Mouse (Mus musculus): Measurements from ENCODE around the gene Slc25a26. TPM values are rescaled to one million over a fixed set of nuclear protein-coding genes. Genes with fewer than 3 reads are reported as not detected.

The Slc25a26 gene
- 10.7 TPM in 2 replicates for polyA plus RNA-seq (2014; fragmentation: Nextera tagmentation; extraction: Ambion mirVana)

- Histone ChIP-seq H3K4me2 (peak within 1 kb of the TSS; percentile 85), H3K4me3 (ENCODE audit: low read depth, low read length) (peak within 1 kb of the TSS; percentile 90), H3K4me1 (ENCODE audit: control insufficient read depth, insufficient read depth, low read length) (peaks cover 5% of the 10 kb centered on the region; the same call in 1 of the 2 replicates), H3K9me3 (replicated peaks; ENCODE audit: control insufficient read depth, low read length) (no peaks in the 10 kb centered on the region), H3K9ac (ENCODE audit: low read depth, low read length) (peak within 1 kb of the TSS; percentile 90), H3K36me3 (ENCODE audit: control insufficient read depth, insufficient read depth, low read length) (no peaks in the 10 kb centered on the region), H3K27me3 (ENCODE audit: control insufficient read depth, insufficient read depth, low read length) (no peaks in the 10 kb centered on the region), H3K27ac (ENCODE audit: low read depth, low read length) (peak within 1 kb of the TSS; percentile 41; the same call in 1 of the 2 replicates)
- WGBS (ENCODE audit: insufficient replicate concordance), result under 1% methylated on average over 37 of the region's 37 CpGs
- ATAC-seq (replicated peaks; ENCODE audit: insufficient number of reproducible peaks, low FRiP score, low TSS enrichment), result peak; percentile 92
These were observed at the start of gene Slc25a26 for GRCm38 (mm10) chr6:94499897-94500623. TSS of gene Slc25a26 (plus strand) at chr6:94500331.

- WGBS (ENCODE audit: insufficient replicate concordance), result 15% methylated on average over 12 of the region's 12 CpGs
- Histone ChIP-seq H3K4me2 (peak overlapping the region; percentile 55), H3K4me3 (ENCODE audit: low read depth, low read length) (no peak overlapping the region), H3K36me3 (ENCODE audit: control insufficient read depth, insufficient read depth, low read length) (no peaks in the 10 kb centered on the region), H3K27me3 (ENCODE audit: control insufficient read depth, insufficient read depth, low read length) (no peaks in the 10 kb centered on the region), H3K27ac (ENCODE audit: low read depth, low read length) (no peak overlapping the region), H3K9ac (ENCODE audit: low read depth, low read length) (no peak overlapping the region), H3K4me1 (ENCODE audit: control insufficient read depth, insufficient read depth, low read length) (peaks cover 9% of the 10 kb centered on the region; the same call in 1 of the 2 replicates), H3K9me3 (replicated peaks; ENCODE audit: control insufficient read depth, low read length) (no peaks in the 10 kb centered on the region)
- no peak for ATAC-seq (replicated peaks; ENCODE audit: insufficient number of reproducible peaks, low FRiP score, low TSS enrichment)
These were observed 35.9 kb upstream of the Slc25a26 start for GRCm38 (mm10) chr6:94464037-94464891.

GRCm38 (mm10) chr6:94466508-94467205 is 33.5 kb upstream of the Slc25a26 start:
- Histone ChIP-seq H3K9ac (ENCODE audit: low read depth, low read length) (no peak overlapping the region), H3K4me3 (ENCODE audit: low read depth, low read length) (no peak overlapping the region), H3K27ac (ENCODE audit: low read depth, low read length) (peak overlapping the region; percentile 51), H3K4me1 (ENCODE audit: control insufficient read depth, insufficient read depth, low read length) (peaks cover 9% of the 10 kb centered on the region; the same call in 1 of the 2 replicates), H3K36me3 (ENCODE audit: control insufficient read depth, insufficient read depth, low read length) (no peaks in the 10 kb centered on the region), H3K9me3 (replicated peaks; ENCODE audit: control insufficient read depth, low read length) (no peaks in the 10 kb centered on the region), H3K4me2 (no peak overlapping the region), H3K27me3 (ENCODE audit: control insufficient read depth, insufficient read depth, low read length) (no peaks in the 10 kb centered on the region)
- ATAC-seq (replicated peaks; ENCODE audit: insufficient number of reproducible peaks, low FRiP score, low TSS enrichment), result no peak
- 21% methylated on average over 5 of the region's 5 CpGs for WGBS (ENCODE audit: insufficient replicate concordance)

GRCm38 (mm10) chr6:94492739-94493138 is 7.4 kb upstream of the Slc25a26 start:
- 63% methylated on average over 2 of the region's 2 CpGs for WGBS (ENCODE audit: insufficient replicate concordance)
- H3K4me3 ChIP-seq (ENCODE audit: low read depth, low read length), result no peak overlapping the region

GRCm38 (mm10) chr6:94503963-94504362 is 3.8 kb downstream of the Slc25a26 start:
- Histone ChIP-seq H3K36me3 (ENCODE audit: control insufficient read depth, insufficient read depth, low read length) (no peaks in the 10 kb centered on the region), H3K4me3 (ENCODE audit: low read depth, low read length) (no peak overlapping the region), H3K27ac (ENCODE audit: low read depth, low read length) (no peak overlapping the region), H3K9me3 (replicated peaks; ENCODE audit: control insufficient read depth, low read length) (no peaks in the 10 kb centered on the region), H3K27me3 (ENCODE audit: control insufficient read depth, insufficient read depth, low read length) (no peaks in the 10 kb centered on the region), H3K4me2 (no peak overlapping the region), H3K4me1 (ENCODE audit: control insufficient read depth, insufficient read depth, low read length) (peaks cover 5% of the 10 kb centered on the region; the same call in 1 of the 2 replicates), H3K9ac (ENCODE audit: low read depth, low read length) (no peak overlapping the region)
- ATAC-seq (replicated peaks; ENCODE audit: insufficient number of reproducible peaks, low FRiP score, low TSS enrichment), result no peak
- WGBS (ENCODE audit: insufficient replicate concordance), result 72% methylated on average over 6 of the region's 6 CpGs

More at GRCm38 (mm10) chr6:94492739-94493138, 7.4 kb upstream of the Slc25a26 start:
- Histone ChIP-seq H3K4me2 (no peak overlapping the region), H3K4me1 (ENCODE audit: control insufficient read depth, insufficient read depth, low read length) (no peaks in the 10 kb centered on the region), H3K27ac (ENCODE audit: low read depth, low read length) (no peak overlapping the region), H3K9me3 (replicated peaks; ENCODE audit: control insufficient read depth, low read length) (no peaks in the 10 kb centered on the region), H3K36me3 (ENCODE audit: control insufficient read depth, insufficient read depth, low read length) (no peaks in the 10 kb centered on the region), H3K27me3 (ENCODE audit: control insufficient read depth, insufficient read depth, low read length) (no peaks in the 10 kb centered on the region), H3K9ac (ENCODE audit: low read depth, low read length) (no peak overlapping the region)
- ATAC-seq (replicated peaks; ENCODE audit: insufficient number of reproducible peaks, low FRiP score, low TSS enrichment), result no peak

GRCm38 (mm10) chr6:94507921-94508320 is 7.8 kb downstream of the Slc25a26 start:
- Histone ChIP-seq H3K36me3 (ENCODE audit: control insufficient read depth, insufficient read depth, low read length) (no peaks in the 10 kb centered on the region), H3K4me1 (ENCODE audit: control insufficient read depth, insufficient read depth, low read length) (no peaks in the 10 kb centered on the region), H3K27ac (ENCODE audit: low read depth, low read length) (no peak overlapping the region), H3K4me2 (no peak overlapping the region), H3K9ac (ENCODE audit: low read depth, low read length) (no peak overlapping the region), H3K9me3 (replicated peaks; ENCODE audit: control insufficient read depth, low read length) (no peaks in the 10 kb centered on the region), H3K27me3 (ENCODE audit: control insufficient read depth, insufficient read depth, low read length) (no peaks in the 10 kb centered on the region), H3K4me3 (ENCODE audit: low read depth, low read length) (no peak overlapping the region)
- 80% methylated on average over 6 of the region's 6 CpGs for WGBS (ENCODE audit: insufficient replicate concordance)
- no peak for ATAC-seq (replicated peaks; ENCODE audit: insufficient number of reproducible peaks, low FRiP score, low TSS enrichment)

GRCm38 (mm10) chr6:94508807-94509206 is 8.7 kb downstream of the Slc25a26 start:
- WGBS (ENCODE audit: insufficient replicate concordance), result 64% methylated on average over 2 of the region's 2 CpGs
- Histone ChIP-seq H3K36me3 (ENCODE audit: control insufficient read depth, insufficient read depth, low read length) (no peaks in the 10 kb centered on the region), H3K4me1 (ENCODE audit: control insufficient read depth, insufficient read depth, low read length) (no peaks in the 10 kb centered on the region), H3K9ac (ENCODE audit: low read depth, low read length) (no peak overlapping the region), H3K4me2 (no peak overlapping the region), H3K9me3 (replicated peaks; ENCODE audit: control insufficient read depth, low read length) (no peaks in the 10 kb centered on the region), H3K4me3 (ENCODE audit: low read depth, low read length) (no peak overlapping the region), H3K27me3 (ENCODE audit: control insufficient read depth, insufficient read depth, low read length) (no peaks in the 10 kb centered on the region), H3K27ac (ENCODE audit: low read depth, low read length) (no peak overlapping the region)
- no peak for ATAC-seq (replicated peaks; ENCODE audit: insufficient number of reproducible peaks, low FRiP score, low TSS enrichment)

GRCm38 (mm10) chr6:94509220-94509619 is 9.1 kb downstream of the Slc25a26 start:
- Histone ChIP-seq H3K36me3 (ENCODE audit: control insufficient read depth, insufficient read depth, low read length) (no peaks in the 10 kb centered on the region), H3K9me3 (replicated peaks; ENCODE audit: control insufficient read depth, low read length) (no peaks in the 10 kb centered on the region), H3K27ac (ENCODE audit: low read depth, low read length) (no peak overlapping the region), H3K9ac (ENCODE audit: low read depth, low read length) (no peak overlapping the region), H3K4me1 (ENCODE audit: control insufficient read depth, insufficient read depth, low read length) (no peaks in the 10 kb centered on the region), H3K4me2 (no peak overlapping the region), H3K4me3 (ENCODE audit: low read depth, low read length) (no peak overlapping the region), H3K27me3 (ENCODE audit: control insufficient read depth, insufficient read depth, low read length) (no peaks in the 10 kb centered on the region)
- 72% methylated on average over 6 of the region's 6 CpGs for WGBS (ENCODE audit: insufficient replicate concordance)
- ATAC-seq (replicated peaks; ENCODE audit: insufficient number of reproducible peaks, low FRiP score, low TSS enrichment), result no peak
